Mouse (Mus musculus) brown adipose tissue, adult 24 weeks (tissue): ENCODE data around the gene Pus1. TPM values are rescaled to one million over a fixed set of nuclear protein-coding genes. Genes with fewer than 3 reads are reported as not detected.

ENCODE experiments used
- H3K27ac ChIP-seq: fragments of 200-500 bp; replicated peaks from 2 replicates; pipeline ENCODE4 v1.5.1; 2012; ENCODE audit warnings: low read depth, mild to moderate bottlenecking, low read length
- H3K4me1 ChIP-seq: fragments of 200-500 bp; 2 replicates; pipeline ENCODE4 v1.6.1; 2012; ENCODE audit warnings: low read length, mixed read lengths; ENCODE audit not compliant: control insufficient read depth, insufficient read depth, insufficient read length
- H3K4me3 ChIP-seq: fragments of 200-500 bp; 2 replicates; pipeline ENCODE4 v1.5.1; 2012; ENCODE audit warnings: low read depth, mild to moderate bottlenecking, low read length, moderate library complexity; ENCODE audit not compliant: insufficient read depth
- polyA plus RNA-seq: library from polyadenylated mRNA; stranded (reverse); fragments of >200 nt; gene quantifications from 2 replicates; pipeline ENCODE4 v1.2.4, GENCODE M21; 2012; ENCODE audit not compliant: missing spikeins, insufficient read depth, insufficient read length

The Pus1 gene
- polyA plus RNA-seq: 12.4 and 12.8 TPM in 2 replicates

DNA sequence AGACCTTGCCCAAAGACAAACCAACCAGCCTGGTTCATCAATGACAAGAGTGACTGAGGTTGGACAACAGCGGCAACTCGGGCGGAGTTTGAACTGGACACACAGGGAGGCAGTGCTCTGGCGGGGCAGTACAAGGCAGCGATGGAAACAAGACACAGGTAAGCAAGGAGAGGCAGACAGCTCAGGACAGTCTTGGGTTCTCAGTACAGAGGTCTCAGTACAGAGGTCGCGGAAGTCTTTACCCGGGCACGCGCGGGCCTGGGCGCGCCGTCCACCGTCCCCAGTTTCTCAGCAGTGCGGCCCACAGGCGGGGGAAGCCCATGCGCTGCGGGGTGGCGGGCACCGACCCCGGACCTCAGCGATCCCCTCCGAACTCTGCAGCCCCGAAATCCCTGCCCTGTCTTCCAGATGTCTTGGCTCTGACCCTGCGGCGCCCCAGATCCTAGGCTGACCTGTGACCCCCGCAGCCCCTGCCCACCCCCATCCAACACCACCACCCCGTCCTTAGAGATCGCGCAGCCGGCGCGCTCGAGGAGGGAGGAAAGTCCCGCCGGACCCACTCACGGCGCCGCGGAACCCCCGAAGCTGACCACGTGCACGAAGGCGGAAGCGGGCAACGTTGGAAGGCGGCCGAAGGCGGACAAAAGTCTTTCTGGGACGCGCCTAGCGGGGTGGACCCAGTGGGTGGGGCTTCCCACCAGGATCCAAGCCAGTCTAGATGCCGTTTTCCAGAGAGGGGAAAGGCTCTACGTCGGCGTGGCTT is at the start of gene Pus1:
Gene Pus1, minus strand, starts transcription at position 662 of the 763 bp plus-strand sequence.
- Histone ChIP-seq H3K4me1 (peaks cover 5% of the 10 kb centered on the region; the same call in 1 of the 2 replicates), H3K27ac (no peak within 1 kb of the TSS), H3K4me3 (peak within 1 kb of the TSS; percentile 76)

DNA sequence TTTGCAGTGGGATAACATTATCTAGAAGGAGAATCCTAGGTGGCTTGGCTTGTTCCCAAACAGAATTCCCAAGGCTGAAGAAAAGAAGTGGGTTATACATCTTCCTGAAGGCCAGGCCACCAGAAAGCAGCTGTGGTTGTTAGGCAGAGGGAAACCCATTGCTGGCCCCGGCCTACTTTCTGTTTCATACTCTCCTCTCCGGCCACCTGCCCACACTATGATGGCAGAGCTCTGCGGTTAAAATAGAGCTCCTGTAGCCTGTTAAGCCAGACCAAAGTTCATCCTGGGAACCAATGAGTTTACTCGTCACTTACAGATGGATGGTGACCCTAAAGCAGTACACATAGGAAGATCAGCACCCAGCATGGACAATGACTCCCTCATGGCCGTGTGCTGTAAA is 47.1 kb upstream of the Pus1 start:
- Histone ChIP-seq H3K27ac (no peak overlapping the region), H3K4me1 (no peaks in the 10 kb centered on the region), H3K4me3 (no peak overlapping the region)

DNA sequence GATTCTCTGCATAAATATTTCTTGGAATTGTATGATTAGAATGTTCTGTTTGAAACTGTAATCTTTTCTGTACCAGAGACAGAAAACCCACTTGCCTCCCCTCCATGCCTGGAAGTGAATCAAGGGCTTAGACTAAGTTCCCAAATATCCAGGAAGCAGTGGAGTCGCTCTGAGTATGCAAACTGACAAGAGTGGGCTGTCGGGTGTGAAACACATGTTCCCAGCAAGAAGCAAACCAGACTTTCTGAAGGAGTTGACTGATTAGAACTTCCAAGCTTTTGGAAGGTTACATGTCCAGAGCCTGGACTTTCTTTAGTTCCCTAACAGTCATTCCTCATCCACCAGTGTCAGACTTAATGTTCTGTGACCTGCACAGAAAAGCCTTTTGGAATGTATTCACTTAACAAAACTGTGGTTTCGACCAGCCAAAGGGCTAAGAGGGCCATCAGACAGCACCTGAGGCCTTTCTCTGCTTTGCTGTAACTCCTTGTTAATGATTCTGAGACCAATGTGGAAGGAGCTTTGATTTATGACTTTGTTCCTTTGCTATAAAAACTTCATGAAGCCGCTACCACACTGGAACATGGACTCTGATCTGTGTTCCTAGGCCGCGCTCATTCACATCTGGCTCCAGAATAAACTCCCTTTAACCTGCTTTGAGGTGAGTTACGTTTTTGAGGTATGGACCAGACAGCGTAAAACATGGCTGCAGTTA is 46.5 kb upstream of the Pus1 start:
- Histone ChIP-seq H3K27ac (no peak overlapping the region), H3K4me3 (no peak overlapping the region), H3K4me1 (no peaks in the 10 kb centered on the region)

DNA sequence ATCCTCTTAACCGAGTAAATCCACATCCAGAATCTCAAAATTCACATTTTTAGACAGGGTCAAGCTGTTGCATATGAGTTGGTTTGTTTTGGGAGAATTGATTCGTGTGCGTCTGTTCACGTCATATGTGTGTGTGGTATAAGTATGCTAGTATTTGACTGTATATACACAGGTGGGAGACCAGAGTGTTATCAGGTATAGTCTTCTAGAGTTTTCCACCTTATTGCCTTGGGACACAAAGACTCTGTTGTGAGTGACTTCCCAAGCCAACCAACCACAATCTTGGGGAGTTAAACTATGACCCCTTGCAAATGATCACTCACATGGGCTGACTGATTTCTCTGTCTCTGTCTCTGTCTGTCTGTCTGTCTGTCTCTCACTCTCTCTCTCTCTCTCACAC is 44.0 kb upstream of the Pus1 start:
- H3K4me1 ChIP-seq: no peaks in the 10 kb centered on the region
- no peak overlapping the region for H3K4me3 ChIP-seq
- H3K27ac ChIP-seq: no peak overlapping the region

DNA sequence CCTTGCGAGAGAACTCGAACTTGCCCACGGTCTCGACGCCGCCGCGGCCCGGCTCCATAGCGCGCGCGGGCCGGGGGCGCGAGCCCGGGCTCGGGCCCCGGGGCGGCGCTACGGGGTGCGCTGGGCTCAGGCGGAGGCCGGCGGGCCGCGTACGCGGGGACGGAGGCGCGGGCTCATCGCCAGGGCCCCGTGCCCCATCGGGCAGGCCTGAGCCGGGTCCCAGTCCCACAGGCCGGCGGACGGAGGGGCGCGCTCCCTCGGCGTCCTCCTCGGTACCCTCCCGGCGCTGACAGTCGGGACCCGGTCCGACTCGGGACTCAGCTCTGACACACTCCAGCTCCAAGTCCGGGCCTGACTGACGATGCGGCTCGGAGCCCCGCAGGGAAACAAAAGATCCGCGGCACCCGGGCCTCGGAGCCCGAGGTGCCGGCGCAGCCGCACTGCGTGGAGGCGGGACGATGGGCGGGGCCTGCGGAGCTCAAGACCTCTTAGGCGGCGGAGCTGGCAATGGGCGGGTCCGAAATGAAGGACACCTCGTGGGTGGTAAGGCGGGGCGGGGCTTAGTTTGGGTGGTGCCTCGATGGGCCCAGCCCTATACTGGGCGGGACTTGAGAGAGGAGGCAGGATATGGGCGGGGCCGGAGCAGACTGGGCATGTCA is 29.3 kb upstream of the Pus1 start, which contains the start of gene Ulk1:
Gene Ulk1, minus strand, starts transcription at position 431 of the 659 bp plus-strand sequence.
- H3K4me1 ChIP-seq: peaks cover 10% of the 10 kb centered on the region
- peak within 1 kb of the TSS; percentile 94 for H3K4me3 ChIP-seq
- H3K27ac ChIP-seq: peak within 1 kb of the TSS; percentile 69

DNA sequence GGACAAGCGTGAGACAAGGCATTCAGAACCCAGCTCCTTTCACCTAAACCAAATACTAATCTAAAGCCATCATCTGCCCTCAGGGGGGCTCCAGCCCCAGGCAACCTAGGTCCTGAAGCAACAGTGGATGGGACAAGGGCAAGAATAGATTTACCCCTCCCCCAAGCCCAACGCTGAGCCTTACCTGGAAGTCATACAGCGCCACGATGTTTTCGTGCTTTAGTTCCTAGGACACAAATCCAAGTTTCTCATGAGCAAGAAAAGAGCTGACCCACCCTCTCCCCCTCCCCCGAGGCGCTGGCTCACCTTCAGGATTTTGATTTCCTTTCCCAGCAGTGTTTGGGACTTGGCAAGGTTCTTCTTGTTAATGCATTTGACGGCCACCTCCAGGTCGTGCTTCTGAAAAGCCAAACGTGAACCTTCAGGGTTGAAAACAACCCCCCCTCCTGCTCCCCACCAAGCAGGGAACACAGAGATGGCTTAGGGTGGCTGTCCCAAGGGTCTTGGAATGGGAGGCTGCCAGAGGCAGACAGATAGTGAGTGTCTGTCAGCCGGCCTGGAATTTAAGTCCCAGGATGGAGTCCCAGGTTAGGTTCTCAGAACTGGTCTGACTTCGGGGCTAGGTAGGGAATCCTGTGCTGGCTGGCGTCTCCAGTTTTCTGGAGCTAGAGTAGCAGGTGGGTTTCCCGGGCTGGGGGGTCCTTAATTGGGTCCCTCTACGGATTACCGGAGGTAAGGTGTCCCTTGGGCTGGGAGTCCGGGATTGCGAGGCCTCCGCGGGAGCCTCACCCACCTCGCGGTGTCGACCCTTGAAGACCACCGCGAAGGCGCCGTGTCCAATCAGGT is 28.6 kb upstream of the Pus1 start:
- H3K4me3 ChIP-seq: peak overlapping the region; percentile 94
- H3K4me1 ChIP-seq: peaks cover 10% of the 10 kb centered on the region
- peak overlapping the region; percentile 69 for H3K27ac ChIP-seq

DNA sequence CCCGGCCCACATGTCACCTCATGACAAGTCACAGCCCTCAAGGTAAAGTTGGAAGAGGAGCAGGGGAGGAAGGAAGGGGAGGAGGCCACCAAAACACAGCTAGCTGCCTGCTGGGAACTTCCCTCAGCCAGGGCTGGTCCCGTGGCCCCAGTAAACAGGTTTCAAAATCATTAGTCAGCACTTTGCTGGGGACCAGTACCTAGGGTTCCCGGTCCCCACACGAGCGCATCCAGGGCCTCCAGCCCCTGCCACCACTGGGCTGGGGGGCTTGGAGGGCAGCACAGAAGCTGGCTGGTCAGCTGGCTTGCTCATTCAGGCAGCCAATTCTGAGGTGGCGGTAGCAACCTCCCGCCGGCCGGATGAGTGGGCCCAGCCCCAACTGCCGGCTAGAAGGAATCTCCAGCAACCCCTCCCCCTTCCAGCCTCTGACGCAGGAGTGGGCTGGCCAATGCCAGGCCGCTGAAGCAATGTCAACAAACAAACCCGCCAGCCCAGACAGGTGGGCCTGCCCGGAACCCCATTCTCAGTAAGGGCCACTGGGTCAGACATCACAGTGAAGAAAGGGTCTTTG is 27.7 kb upstream of the Pus1 start:
- H3K4me3 ChIP-seq: peak overlapping the region; percentile 94
- peak overlapping the region; percentile 74 for H3K27ac ChIP-seq
- H3K4me1 ChIP-seq: peaks cover 10% of the 10 kb centered on the region

DNA sequence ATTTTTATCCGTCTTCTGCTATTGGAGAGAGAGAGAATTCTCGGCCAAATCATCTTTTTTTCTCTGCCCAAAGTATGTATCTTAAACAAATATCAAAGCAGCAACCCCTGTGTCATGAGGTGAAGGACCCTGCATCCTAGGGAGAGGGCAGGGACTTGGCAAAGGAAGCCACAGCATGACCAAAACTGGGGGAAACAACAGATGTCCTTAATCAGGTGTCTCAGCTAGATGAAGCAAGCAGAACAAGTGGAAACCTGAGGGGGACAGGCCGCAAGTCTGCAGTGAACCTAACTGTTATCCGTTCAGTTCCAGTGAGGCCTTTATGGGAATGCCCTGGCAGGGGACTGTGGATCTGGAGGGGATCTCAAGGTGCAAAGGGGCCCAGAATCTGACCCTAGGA is 27.0 kb upstream of the Pus1 start:
- Histone ChIP-seq H3K4me1 (peaks cover 10% of the 10 kb centered on the region), H3K4me3 (peak overlapping the region; percentile 94), H3K27ac (peak overlapping the region; percentile 74)

DNA sequence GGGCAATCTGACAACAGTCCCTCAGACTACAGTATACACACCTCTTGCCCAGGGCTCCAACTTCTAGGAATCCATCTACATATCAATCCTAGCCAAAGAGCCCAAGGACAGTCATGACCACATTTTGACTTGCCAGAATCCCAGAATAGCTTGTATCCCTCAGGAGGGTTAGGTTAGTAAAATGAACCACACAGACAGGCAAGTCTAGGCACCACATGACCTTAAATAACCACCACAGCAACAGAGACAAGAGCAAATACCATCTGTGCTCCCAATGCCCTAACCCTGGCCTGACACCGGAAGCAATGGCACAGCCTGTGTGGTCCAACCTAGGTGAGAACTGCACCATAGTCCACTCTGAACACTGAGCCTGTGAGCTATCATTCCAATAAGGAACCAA is 26.2 kb upstream of the Pus1 start:
- H3K27ac ChIP-seq: 0 out of 2 replicates have a peak overlapping the region, but pooled peaks have one; percentile 4
- H3K4me3 ChIP-seq: no peak overlapping the region
- H3K4me1 ChIP-seq: peaks cover 16% of the 10 kb centered on the region

DNA sequence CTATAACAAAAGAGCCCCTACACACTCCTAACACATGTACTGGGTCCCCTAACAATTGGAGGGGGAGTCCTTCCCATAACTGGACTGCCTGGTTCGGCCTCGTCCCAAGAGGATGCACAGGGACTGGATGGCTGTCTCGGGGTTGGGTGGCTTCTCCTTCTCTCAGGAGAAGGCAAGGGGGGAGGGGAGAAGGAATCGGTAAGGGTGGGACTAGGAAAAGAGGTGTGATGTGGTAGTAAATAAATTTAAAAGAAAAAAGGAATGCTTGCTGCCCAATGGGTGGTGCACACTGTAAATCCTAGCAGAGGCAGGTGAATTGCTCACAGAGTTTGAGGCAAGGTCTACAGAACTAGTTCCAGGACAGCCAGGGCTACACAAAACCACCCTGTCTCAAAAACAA is 25.7 kb upstream of the Pus1 start:
- H3K4me1 ChIP-seq: peaks cover 20% of the 10 kb centered on the region
- H3K4me3 ChIP-seq: no peak overlapping the region
- H3K27ac ChIP-seq: no peak overlapping the region

DNA sequence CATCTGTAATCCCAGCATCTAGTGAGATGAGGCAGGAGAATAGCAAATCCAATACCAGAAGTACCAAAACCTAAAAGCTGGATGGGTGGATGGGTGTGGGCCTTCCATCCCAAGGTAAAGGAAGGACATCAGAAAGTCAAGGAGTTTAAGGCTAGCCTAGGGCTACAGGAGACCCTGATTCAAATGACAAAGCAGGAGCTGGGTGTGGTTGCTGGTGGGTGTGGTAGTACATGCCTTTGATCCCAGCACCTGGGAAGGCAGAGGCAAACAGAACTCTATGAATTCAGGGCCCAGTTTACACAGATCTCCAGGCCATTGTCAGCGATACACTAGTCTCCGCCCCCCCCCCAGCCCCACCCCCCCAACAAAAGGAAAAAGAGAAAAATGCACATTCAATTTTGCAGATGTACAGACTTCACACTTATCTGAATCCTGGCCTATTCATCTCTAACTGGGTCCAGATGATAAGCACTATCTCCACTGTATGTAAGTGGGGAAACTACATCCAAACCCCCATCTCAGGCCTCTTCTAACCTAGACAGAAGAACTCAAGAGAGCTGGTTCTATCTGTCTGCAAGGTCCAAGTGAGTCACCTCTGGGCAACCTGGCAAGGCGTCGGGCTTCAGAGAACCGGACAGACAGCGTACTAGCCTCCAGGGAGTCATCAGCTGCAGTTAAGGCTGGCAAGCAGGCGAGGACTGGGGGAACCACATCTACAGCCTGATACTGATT is 23.7 kb upstream of the Pus1 start:
- Histone ChIP-seq H3K27ac (no peak overlapping the region), H3K4me1 (peaks cover 24% of the 10 kb centered on the region), H3K4me3 (no peak overlapping the region)

DNA sequence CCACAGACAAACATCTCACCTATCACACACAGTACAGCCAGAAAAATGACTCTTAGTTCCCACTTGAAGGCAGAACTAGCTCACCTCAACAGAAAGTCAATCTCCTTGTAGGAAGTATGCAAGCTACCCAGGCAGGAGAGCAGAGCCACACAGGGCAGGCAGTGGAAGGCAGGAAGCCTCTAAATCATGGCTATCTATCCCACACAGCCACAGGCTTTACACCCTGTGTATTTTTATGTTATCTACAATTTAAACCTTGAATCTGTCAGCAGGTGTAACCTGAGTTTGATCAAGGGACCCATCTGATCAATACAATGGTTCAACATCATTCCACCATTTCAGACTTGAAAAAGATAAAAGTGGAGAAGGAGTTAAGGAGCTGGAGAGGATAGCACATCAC is 22.4 kb upstream of the Pus1 start:
- H3K27ac ChIP-seq: no peak overlapping the region

DNA sequence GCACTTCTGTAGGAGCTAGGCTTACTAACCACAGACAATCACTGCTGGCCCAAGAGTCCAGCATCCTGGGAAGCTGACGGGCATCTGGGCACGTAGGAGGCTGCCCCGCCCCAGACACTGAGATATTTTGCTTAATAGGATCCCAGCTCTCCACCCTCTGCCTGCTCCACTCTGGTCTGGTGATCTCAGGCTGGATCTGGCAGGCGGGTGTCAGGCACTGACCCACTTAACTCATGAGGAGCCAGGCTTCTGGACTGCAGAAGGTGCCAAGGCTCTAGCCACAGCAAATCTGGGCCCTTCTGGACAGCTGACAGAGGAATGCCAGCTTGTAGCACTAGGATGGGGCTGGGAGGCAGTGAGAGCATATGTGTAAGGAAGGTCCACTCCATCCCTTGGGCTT is 21.7 kb upstream of the Pus1 start:
- H3K4me1 ChIP-seq: peaks cover 20% of the 10 kb centered on the region
- no peak overlapping the region for H3K4me3 ChIP-seq
- no peak overlapping the region for H3K27ac ChIP-seq

More for the DNA sequence above, 22.4 kb upstream of the Pus1 start:
- Histone ChIP-seq H3K4me3 (no peak overlapping the region), H3K4me1 (peaks cover 23% of the 10 kb centered on the region)
